Mouse (Mus musculus) left cerebral cortex, postnatal 25 days (tissue): ENCODE measurements at regions not wholly inside any gene's neighbourhood (a gene's known extent, or its start where the extent isn't known, plus 50 kb on each side); places are given as distances from the start of the nearest gene placed in this dataset.
A peak's percentile ranks its signal among the peaks of the same experiment; 100 is the strongest.

Experiments used
- DNase-seq, 2 experiments: peaks; one replicate each; pipeline ENCODE4 v3.0.0; 2022; ENCODE audit warnings: low spot score in 2 of 2, mixed read lengths in 1 of 2
- intact Hi-C: fragments of 180-260 bp; cut with DNase I; formaldehyde crosslinking; loops from one replicate; pipeline ENCODE4 v1.15.1; 2025

GRCm38 (mm10) chr1:135665484-135665883, 54.4 kb upstream of the Csrp1 start:
- DNase-seq: peak; percentile 35 to 67
- intact Hi-C loops: no loop called here

GRCm38 (mm10) chr1:135668331-135668730, 51.5 kb upstream of the Csrp1 start:
- intact Hi-C loops: no loop called here
- DNase-seq: no peak

GRCm38 (mm10) chr1:135668951-135669350, 50.9 kb upstream of the Csrp1 start:
- intact Hi-C loops: no loop called here

GRCm38 (mm10) chr1:135669803-135670202, 50.1 kb upstream of the Csrp1 start:
- intact Hi-C loops: loop anchor here (1.0 to 2.0 kb wide), 3 partner anchors 85 to 209 kb away; no protein-coding TSS in a partner anchor

More at GRCm38 (mm10) chr1:135668951-135669350, 50.9 kb upstream of the Csrp1 start:
- DNase-seq: no peak

More at GRCm38 (mm10) chr1:135669803-135670202, 50.1 kb upstream of the Csrp1 start:
- DNase-seq: no peak
